Mouse (Mus musculus): Measurements from ENCODE around the gene Rpl37a. TPM values are rescaled to one million over a fixed set of nuclear protein-coding genes. Genes with fewer than 3 reads are reported as not detected.

The Rpl37a gene
- polyA plus RNA-seq, 1 experiment, result 531 TPM

GRCm38 (mm10) chr1:72715593-72716361 lies 4.7 kb downstream of the Rpl37a start:
- peaks cover 10% of the 10 kb centered on the region for H3K4me1 ChIP-seq (ENCODE audit: control insufficient read depth, insufficient read depth, low read length)
- no peak for TF ChIP-seq CTCF (IDR thresholded peaks at IDR 0.05; ENCODE audit: insufficient read depth, low read length)
- TF ChIP-seq POLR2A (IDR thresholded peaks at IDR 0.05; ENCODE audit: borderline replicate concordance, extremely low read depth, low read depth, low read length), result no peak
- 70% methylated on average over 3 of the region's 3 CpGs for WGBS

GRCm38 (mm10) chr1:72716421-72716820 lies 5.3 kb downstream of the Rpl37a start:
- no peak for DNase-seq
- peaks cover 10% of the 10 kb centered on the region for H3K4me1 ChIP-seq (ENCODE audit: control insufficient read depth, insufficient read depth, low read length)
- TF ChIP-seq CTCF (IDR thresholded peaks at IDR 0.05; ENCODE audit: insufficient read depth, low read length), result no peak
- TF ChIP-seq POLR2A (IDR thresholded peaks at IDR 0.05; ENCODE audit: borderline replicate concordance, extremely low read depth, low read depth, low read length), result no peak
- no peak overlapping the region for H3K4me3 ChIP-seq (replicated peaks; ENCODE audit: extremely low read depth, low read depth, low read length)
- WGBS, result 57% methylated on average over 2 of the region's 2 CpGs

More at GRCm38 (mm10) chr1:72715593-72716361, 4.7 kb downstream of the Rpl37a start:
- DNase-seq, result no peak
- H3K4me3 ChIP-seq (replicated peaks; ENCODE audit: extremely low read depth, low read depth, low read length), result no peak overlapping the region

DNA sequence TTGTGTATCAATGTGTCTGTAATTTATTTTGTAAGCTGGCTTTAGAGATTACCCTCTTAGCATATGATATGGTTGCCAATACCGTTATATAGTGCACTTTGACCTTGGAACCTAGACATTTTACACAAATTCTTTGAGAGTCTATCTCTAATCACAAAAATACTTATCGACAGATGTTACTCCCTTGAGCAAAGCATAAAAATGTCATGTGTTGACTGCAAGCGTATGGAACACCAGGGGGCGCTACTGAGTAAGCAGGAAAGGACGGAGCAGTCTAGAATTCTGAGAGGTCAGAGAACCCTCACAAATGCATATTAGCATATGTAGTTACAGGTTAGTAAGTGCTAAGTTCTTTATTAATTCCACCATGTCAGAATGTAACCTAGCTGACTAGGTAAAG lies 5.8 kb downstream of the Rpl37a start:
- Histone ChIP-seq H3K4me3 (replicated peaks; ENCODE audit: extremely low read depth, low read depth, low read length) (no peak overlapping the region), H3K4me1 (ENCODE audit: control insufficient read depth, insufficient read depth, low read length) (peaks cover 10% of the 10 kb centered on the region)
- DNase-seq, result peak; percentile 55
- 6% methylated on average over 5 of the region's 5 CpGs for WGBS
- no peak for TF ChIP-seq POLR2A (IDR thresholded peaks at IDR 0.05; ENCODE audit: borderline replicate concordance, extremely low read depth, low read depth, low read length)
- peak; percentile 59 for TF ChIP-seq CTCF (IDR thresholded peaks at IDR 0.05; ENCODE audit: insufficient read depth, low read length)

DNA sequence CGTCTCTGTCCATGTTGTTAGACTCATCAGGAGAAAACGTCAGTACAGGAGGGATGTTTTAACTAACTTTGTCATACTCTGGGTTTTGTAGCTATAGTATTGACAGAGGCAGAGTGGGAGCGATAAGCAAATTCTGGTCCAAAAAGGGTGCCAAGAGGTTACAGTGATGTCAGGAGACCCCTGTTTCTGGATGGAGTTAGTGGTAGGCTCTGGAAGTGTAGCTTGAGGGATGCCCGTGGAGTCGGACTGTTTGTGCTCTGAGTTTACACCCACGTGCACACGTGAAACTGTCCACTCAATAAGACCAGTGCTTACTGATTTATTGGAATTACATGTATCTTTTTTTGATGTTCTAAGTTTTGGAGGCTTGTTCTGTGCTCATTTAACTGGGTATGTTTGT lies 6.5 kb downstream of the Rpl37a start:
- DNase-seq, result no peak
- Histone ChIP-seq H3K4me1 (ENCODE audit: control insufficient read depth, insufficient read depth, low read length) (peaks cover 6% of the 10 kb centered on the region), H3K4me3 (replicated peaks; ENCODE audit: extremely low read depth, low read depth, low read length) (no peak overlapping the region)
- WGBS, result 87% methylated on average over 7 of the region's 7 CpGs
- no peak for TF ChIP-seq CTCF (IDR thresholded peaks at IDR 0.05; ENCODE audit: insufficient read depth, low read length)
- TF ChIP-seq POLR2A (IDR thresholded peaks at IDR 0.05; ENCODE audit: borderline replicate concordance, extremely low read depth, low read depth, low read length), result no peak

DNA sequence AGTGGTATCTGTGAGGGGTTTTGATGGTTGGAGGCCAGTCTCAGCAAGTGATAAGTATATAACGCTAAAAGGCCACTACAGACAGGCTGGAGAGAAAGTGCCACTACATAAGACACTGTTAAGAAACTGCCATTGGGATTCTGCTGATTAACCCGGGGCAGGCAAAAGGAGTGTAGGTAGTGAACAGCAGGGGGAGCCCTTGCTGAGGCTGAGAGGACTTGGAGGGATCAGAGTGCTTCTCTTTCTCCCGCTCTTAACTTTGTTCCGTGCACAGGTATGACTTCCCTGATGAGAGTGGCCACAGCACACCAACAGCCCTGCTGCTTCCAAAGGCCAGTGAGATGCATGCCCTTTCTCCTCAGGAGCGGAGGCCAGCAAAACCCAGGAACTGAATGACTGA lies 7.8 kb downstream of the Rpl37a start:
- WGBS, result 27% methylated on average over 5 of the region's 5 CpGs
- no peak for DNase-seq
- Histone ChIP-seq H3K4me3 (replicated peaks; ENCODE audit: extremely low read depth, low read depth, low read length) (no peak overlapping the region), H3K4me1 (ENCODE audit: control insufficient read depth, insufficient read depth, low read length) (no peaks in the 10 kb centered on the region)
- TF ChIP-seq CTCF (IDR thresholded peaks at IDR 0.05; ENCODE audit: insufficient read depth, low read length), result peak; percentile 74
- TF ChIP-seq POLR2A (IDR thresholded peaks at IDR 0.05; ENCODE audit: borderline replicate concordance, extremely low read depth, low read depth, low read length), result no peak

DNA sequence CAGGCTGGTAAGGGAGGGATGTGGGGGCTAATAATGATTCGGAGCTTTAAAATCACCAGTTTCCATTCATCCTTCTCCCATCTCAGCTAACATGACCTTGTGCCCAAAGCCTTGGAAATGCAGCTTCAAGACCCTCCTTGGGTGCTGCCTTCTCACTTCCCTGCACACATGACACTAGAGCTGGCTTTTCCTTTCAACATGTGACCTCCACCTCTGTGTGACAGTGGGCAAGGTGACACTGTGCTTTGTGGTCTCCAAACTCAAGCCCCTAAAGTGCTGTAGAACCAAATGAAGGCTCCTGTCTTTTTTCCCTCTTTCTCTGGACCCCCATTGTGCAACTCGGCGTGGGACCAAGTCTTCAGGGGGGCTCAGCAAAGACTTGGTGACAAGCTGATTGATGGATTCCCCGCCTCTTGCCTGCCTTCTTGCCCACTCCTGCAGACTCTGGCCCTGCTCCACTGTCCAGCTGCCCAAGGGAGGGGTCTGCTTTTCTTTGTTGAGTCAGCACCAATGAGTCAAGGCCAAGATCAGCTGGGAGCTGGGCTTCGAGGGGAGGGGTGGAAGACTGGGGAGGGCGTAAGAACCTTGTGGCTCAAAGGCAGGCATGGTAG lies 9.1 kb downstream of the Rpl37a start:
- 64% methylated on average over 6 of the region's 6 CpGs for WGBS
- no peak for DNase-seq

GRCm38 (mm10) chr1:72722646-72723045 lies 11.6 kb downstream of the Rpl37a start:
- no peak for DNase-seq
- H3K4me1 ChIP-seq (ENCODE audit: control insufficient read depth, insufficient read depth, low read length), result no peaks in the 10 kb centered on the region
- TF ChIP-seq POLR2A (IDR thresholded peaks at IDR 0.05; ENCODE audit: borderline replicate concordance, extremely low read depth, low read depth, low read length) (no peak), CTCF (IDR thresholded peaks at IDR 0.05; ENCODE audit: insufficient read depth, low read length) (no peak)
- H3K4me3 ChIP-seq (replicated peaks; ENCODE audit: extremely low read depth, low read depth, low read length), result no peak overlapping the region
- 54% methylated on average over 8 of the region's 8 CpGs for WGBS

More for the DNA sequence above, 9.1 kb downstream of the Rpl37a start:
- no peak for TF ChIP-seq CTCF (IDR thresholded peaks at IDR 0.05; ENCODE audit: insufficient read depth, low read length)
- no peak for TF ChIP-seq POLR2A (IDR thresholded peaks at IDR 0.05; ENCODE audit: borderline replicate concordance, extremely low read depth, low read depth, low read length)
- H3K4me3 ChIP-seq (replicated peaks; ENCODE audit: extremely low read depth, low read depth, low read length), result no peak overlapping the region
- H3K4me1 ChIP-seq (ENCODE audit: control insufficient read depth, insufficient read depth, low read length), result no peaks in the 10 kb centered on the region

DNA sequence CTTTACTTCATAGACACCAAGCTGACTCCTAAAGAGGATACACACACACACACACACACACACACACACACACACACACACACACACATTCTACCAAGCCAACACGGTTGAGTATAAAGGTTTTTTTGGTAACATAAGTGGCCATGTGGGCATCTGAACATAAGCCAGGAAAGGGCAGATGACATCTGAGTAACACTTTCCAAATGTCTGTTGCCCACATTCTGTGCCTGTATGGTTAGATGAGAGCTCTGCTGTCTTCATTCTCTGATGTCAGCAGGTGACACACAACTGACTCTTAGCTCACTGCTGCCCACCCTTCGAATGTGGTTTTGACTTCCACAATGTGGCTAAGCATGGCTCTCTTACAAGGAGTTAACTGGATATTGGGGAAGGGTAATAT lies 13.3 kb downstream of the Rpl37a start:
- Histone ChIP-seq H3K4me1 (ENCODE audit: control insufficient read depth, insufficient read depth, low read length) (no peaks in the 10 kb centered on the region), H3K4me3 (replicated peaks; ENCODE audit: extremely low read depth, low read depth, low read length) (no peak overlapping the region)
- DNase-seq, result no peak
- WGBS, result 77% methylated on average over 2 of the region's 2 CpGs
- TF ChIP-seq POLR2A (IDR thresholded peaks at IDR 0.05; ENCODE audit: borderline replicate concordance, extremely low read depth, low read depth, low read length), result no peak
- no peak for TF ChIP-seq CTCF (IDR thresholded peaks at IDR 0.05; ENCODE audit: insufficient read depth, low read length)

GRCm38 (mm10) chr1:72725941-72726340 lies 14.9 kb downstream of the Rpl37a start:
- 89% methylated on average over 13 of the region's 13 CpGs for WGBS
- no peak overlapping the region for H3K4me3 ChIP-seq (replicated peaks; ENCODE audit: extremely low read depth, low read depth, low read length)

GRCm38 (mm10) chr1:72728781-72729180 lies 17.7 kb downstream of the Rpl37a start:
- 78% methylated on average over 4 of the region's 4 CpGs for WGBS
- Histone ChIP-seq H3K4me1 (ENCODE audit: control insufficient read depth, insufficient read depth, low read length) (no peaks in the 10 kb centered on the region), H3K4me3 (replicated peaks; ENCODE audit: extremely low read depth, low read depth, low read length) (no peak overlapping the region)
- TF ChIP-seq POLR2A (IDR thresholded peaks at IDR 0.05; ENCODE audit: borderline replicate concordance, extremely low read depth, low read depth, low read length) (no peak), CTCF (IDR thresholded peaks at IDR 0.05; ENCODE audit: insufficient read depth, low read length) (no peak)
- DNase-seq, result no peak

More at GRCm38 (mm10) chr1:72725941-72726340, 14.9 kb downstream of the Rpl37a start:
- no peak for TF ChIP-seq CTCF (IDR thresholded peaks at IDR 0.05; ENCODE audit: insufficient read depth, low read length)
- no peak for DNase-seq
- H3K4me1 ChIP-seq (ENCODE audit: control insufficient read depth, insufficient read depth, low read length), result no peaks in the 10 kb centered on the region

Measured in lung, adult 2 months (tissue).